Mouse (Mus musculus) activated CD4-positive, CD25-positive, alpha-beta regulatory T cell, adult 4 months (primary cell): Measurements from ENCODE around the gene Cpne7. TPM values are rescaled to one million over a fixed set of nuclear protein-coding genes. Genes with fewer than 3 reads are reported as not detected.

Experiments used
- ATAC-seq: one replicate; pipeline ENCODE4 v1.8.0; 2017
- polyA plus RNA-seq, 2 experiments: library from polyadenylated mRNA; unstranded; fragments of 100-300 nt; shearing (Covaris generic); gene quantifications; one replicate each; pipeline ENCODE4 v1.2.1; 2017

Cpne7 gene
- polyA plus RNA-seq, 2 experiments from 2014 or later = 0.65 to 2.2 TPM

DNA sequence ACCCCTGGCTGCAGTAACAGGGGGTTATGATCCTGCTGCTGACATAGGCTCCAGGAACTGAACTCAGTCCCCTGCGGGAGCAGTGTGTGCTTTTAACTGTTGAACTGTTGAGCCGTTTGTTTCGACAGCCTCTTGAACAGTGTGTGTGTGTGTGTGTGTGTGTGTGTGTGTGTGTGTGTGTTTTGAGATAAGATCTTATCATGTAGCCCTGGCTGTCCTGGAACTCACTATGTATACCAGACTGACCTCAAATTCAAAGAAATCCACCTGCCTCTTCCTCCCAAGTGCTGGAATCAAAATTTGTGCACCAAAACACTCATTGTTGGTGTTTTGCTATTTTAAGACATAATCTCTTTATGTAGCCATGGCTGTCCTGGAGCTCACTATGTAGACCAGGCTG, 2.5 kb upstream of the Cpne7 start:
- ATAC-seq = no peak

DNA sequence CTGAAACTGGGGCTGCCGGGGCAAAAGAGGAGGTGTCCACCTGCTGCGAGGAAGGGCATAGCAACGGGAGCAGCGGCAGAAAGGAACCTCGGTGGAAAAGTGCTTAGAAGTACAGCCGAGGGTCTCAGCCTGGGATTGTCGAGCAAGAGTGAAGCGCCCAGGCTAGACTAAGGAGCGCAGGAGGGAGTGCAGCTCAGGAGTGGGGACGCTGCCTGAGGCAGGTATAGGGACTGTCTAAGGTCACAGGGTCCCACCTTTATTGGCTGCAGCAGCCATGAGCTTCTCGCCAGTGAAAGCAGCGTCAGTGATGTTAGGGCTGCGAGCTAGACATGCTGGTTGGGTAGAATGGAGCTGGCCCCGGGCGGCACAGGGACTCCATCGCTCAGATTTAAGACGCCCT, 570 bp downstream of the Cpne7 start:
- ATAC-seq = no peak

- no peak for ATAC-seq
Measured at GRCm38 (mm10) chr8:123122059-123122458, 4.9 kb downstream of the Cpne7 start.

DNA sequence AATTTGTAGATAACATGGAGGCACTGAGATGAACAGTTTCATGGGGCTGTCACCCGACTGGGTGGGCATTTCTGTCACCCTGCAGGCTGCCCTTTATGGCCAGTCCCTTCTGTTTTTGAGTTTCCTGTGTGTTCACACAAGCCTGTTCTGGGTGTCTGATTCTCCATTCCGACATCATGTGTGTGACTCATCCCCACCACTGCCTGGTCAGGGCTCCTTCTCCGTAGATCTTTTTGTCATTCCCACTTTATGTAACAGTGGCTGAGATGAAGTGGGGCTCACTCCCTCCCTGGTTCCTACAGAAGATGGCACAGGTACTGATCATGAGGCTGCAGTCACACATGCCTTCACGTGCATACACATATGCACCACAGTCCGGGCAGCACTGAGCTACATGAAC, 5.5 kb downstream of the Cpne7 start:
- no peak for ATAC-seq

GRCm38 (mm10) chr8:123126193-123126816, 9.1 kb downstream of the Cpne7 start:
- no peak for ATAC-seq

- no peak for ATAC-seq
Measured at GRCm38 (mm10) chr8:123131041-123131440, 13.9 kb downstream of the Cpne7 start.

DNA sequence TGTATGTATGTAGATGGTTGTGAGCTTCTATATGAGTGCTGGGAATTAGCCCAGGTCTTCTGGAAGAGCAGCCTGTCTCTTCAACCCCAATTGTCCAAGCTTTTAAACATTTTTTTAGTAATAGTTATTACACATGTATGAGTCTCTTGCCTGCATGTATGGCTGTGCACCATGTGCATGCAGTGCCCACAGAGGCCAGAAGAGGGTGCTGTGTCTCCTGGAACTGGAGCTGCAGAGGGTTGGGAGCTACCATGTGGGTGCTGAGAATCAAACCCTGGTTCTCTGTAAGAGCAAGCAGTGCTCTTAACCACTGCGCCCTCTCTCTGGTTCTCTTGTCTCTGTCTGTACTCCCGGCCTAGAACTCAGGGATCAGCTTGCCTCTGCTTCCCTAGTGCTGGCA, 15.8 kb downstream of the Cpne7 start:
- no peak for ATAC-seq

DNA sequence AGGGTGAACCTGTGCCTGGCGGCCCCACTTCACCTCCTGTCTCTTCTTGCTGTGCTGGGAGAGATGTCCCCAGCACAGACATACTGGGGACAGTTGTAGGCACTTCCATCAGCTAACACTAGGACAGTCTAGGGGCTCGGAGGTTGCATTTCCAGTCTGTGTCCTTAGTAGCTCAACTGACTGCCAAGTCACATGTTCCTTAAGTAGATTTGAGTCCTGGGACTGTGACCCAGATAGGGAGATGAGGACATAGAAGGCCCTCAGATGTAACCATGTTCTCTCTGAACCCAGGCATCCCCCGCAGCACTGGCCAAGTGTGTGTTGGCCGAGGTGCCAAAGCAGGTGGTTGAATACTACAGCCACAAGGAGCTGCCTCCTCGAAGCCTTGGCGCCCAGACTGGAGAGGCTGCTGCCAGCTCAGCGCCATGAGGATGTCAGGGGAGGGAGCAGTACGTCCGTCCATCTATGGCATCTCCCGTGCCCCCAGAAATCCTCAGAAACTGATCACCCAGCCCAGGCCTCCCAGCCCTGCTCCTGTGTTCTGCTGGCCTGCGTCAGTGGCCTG, 17.1 kb downstream of the Cpne7 start:
- ATAC-seq = no peak

DNA sequence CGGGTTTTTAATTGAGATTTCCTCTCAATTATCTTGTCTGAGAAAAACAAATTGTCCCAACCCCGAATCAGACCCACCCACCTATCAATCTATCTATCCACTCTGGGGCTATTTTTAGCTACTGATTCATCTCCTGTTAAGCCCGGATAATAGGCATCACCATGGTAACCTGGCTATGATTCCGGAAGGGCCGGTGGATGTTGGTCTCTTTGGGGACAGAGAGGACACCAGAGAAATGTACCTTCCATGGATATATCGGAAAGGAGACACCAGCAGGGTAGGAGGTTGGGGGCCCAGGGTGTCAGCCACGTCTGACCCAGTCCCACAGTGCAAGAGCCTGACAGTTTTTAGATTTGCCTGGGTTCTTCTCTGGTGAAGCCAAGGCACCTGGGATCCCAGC, 18.2 kb downstream of the Cpne7 start:
- no peak for ATAC-seq

DNA sequence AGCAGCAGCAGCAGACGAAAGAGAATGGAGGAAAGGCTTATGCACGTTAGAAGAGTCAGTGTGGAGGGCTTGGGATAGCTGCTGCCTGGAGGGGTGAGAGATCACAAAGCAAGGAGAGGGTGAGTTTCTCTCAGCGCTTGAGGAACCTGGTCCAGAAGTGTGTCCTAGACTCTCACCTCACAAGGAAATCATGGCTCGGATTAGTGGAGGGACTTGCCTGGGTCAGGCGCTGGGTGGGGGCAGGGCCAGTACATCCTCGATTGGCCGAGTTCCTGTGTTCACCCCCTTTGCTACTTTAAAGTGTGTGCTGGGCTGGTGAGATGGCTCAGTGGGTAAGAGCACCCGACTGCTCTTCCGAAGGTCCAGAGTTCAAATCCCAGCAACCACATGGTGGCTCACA, 18.6 kb downstream of the Cpne7 start:
- ATAC-seq = no peak

GRCm38 (mm10) chr8:123136287-123136686, 19.1 kb downstream of the Cpne7 start:
- ATAC-seq = no peak

DNA sequence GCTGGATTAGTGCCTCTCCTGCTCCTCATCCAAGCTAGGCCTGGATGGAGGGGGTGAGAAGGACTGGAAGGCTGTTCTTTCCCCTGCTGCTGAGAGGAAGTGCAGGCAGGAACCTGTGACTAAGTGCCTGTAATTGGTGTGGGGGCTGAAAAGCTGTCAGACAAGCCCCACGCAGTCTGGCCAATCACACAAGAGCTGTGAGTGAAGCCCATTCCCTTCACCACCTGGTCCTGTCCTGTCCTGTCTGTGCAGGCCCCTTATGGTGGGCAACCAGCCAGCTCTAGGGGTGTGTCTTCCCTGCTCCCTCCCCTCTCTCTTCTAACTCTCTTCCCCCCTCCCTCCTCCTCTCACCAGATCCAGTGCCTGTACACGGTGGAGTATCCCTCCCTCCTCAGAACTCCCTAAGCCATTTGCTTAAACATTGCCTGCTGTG, 20.5 kb downstream of the Cpne7 start:
- no peak for ATAC-seq

- ATAC-seq = no peak
Measured at GRCm38 (mm10) chr8:123138741-123139140, 21.6 kb downstream of the Cpne7 start.

DNA sequence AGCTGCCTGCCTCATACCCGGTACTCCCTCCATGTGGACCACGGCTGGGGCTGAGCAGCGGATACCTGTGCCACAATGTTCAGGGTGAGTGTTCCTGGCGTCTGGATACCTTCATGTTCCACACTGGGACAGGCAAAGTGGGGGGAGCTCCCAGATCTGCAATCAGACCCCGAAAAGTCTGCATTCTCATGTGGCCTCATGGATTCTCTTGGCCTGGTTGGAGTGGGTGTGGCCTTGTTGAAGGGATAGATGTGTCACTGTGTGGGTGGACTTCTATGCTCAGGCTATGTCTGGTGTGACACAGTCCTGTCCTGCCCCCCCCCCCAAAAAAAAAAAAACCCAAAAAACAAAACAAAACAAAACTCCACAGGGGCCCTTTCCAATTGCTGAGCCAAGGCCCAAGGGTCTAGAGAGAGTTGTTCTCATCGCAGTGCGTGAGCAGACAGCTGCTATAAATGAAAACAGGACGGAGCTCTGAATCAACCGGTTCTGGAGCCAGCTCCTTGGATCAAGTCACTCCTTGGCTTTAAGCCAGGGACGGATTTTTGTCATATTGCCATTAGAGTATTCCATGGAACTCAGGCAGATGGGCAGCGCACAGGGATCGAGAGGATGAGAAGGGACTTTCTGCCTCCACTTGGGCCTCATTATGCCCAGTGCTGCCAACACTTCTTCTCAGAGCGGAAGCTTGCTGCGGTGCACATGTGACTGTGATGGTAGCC, 24.7 kb downstream of the Cpne7 start:
- ATAC-seq = no peak

DNA sequence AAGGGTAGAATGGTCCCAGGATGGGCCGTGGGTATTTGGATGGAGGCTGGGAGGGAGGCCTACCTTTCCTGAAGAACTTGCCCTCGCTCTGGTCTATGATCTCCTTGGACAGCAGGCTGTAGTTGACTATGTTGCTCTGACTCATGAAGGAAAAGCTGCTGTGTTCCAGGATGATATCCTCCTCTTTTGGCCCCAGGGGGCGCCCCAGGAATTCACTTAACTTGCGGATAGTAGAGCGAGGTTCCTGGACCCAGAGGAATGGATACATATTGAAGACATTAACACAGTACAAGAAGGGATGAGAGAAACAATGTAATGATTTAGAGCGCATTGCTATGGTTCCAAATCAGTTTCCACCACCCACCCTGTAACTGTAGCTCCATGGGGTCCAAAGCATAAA, 28.1 kb downstream of the Cpne7 start:
- no peak for ATAC-seq

- no peak for ATAC-seq
Measured at GRCm38 (mm10) chr8:123146390-123146789, 29.2 kb downstream of the Cpne7 start.

DNA sequence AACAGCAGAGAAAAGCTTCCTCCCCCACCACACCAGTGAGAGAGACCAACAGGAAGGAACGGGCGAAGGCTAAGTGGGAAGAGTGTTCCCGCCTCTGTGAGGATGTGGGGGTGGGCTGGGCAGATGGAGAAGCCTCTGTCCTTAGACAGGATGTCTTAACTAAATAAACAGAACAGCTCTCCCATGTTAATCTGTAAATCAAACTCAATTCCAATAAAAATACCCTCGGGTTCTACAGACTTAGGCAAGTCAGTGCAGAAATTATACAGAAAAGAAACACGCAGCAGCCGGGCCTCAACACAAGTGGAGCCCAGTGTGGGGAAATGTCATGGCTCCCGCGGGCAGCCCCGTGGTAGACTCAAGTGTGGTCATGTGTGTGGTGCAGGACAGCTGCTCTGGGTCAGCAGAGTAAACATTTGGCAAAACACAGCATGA, 33.6 kb downstream of the Cpne7 start:
- no peak for ATAC-seq

- no peak for ATAC-seq
Measured at GRCm38 (mm10) chr8:123155177-123155576, 38.0 kb downstream of the Cpne7 start.

- no peak for ATAC-seq
Measured at GRCm38 (mm10) chr8:123156070-123156773, 39.0 kb downstream of the Cpne7 start.

DNA sequence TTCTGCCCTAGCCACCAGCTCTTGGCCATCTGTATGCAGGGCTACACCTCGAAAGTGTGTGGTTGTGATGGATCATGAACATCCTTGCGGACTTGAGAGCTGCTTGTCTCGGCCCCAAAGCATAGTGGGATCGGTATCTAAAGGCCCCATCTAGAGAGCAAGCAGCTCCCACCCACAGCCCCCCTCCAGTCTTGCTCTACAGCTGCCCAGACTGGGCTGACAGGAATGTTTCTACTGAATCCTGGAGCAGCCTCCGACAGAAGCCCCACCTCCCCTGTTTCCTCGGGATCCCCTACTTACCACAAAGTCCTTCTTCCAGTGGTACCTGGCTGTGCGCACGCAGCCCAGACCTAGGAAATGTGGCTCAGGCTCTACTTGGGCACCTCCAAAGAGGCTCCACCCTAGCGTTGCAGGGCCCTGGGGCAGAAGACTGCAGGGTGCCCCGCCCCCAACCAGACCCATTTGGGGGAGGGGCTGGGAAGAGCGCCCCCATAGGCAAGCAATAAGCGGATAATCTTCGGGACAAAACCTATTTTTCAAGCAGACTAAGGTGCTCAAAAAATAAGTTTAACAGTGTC, 40.8 kb downstream of the Cpne7 start, which contains the start of gene Sult5a1:
Sult5a1 (minus strand) TSS at position 428 of the 578 bp plus-strand sequence.
- no peak for ATAC-seq

GRCm38 (mm10) chr8:123181391-123181790, 64.2 kb downstream of the Cpne7 start:
- ATAC-seq = no peak
